Mouse (Mus musculus): ENCODE measurements at regions not wholly inside any gene's neighbourhood (a gene's known extent, or its start where the extent isn't known, plus 50 kb on each side); places are given as distances from the start of the nearest gene placed in this dataset.

DNA sequence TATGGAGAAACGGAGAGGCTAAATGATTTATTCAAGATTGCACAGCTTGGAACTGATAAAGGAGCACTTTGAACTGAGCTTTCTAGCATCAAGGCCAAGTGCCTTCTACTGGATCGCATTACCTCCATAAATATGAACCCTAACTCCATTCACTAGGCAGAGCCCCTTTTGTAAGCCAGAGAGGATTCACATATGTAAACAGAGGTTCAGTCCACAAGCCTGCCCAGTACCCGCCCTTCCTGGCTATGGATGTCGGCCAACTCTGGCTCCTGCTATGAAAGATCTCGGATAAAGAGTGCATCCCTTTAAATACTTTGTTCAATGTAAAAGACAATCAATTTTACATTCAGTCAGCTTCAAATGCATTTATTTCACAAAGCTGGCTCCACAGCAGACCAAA is 215.8 kb downstream of the Insig2 start:
- 38% methylated on average over 5 of the region's 5 CpGs for WGBS

GRCm38 (mm10) chr1:121123436-121123835 is 209.0 kb downstream of the Insig2 start:
- Histone ChIP-seq H3K4me3 (ENCODE audit: low read length) (no peak overlapping the region), H3K4me1 (replicated peaks; ENCODE audit: control insufficient read depth, insufficient read depth, low read length) (no peaks in the 10 kb centered on the region), H3K4me2 (ENCODE audit: low read depth, low read length) (no peak overlapping the region), H3K36me3 (ENCODE audit: control insufficient read depth, insufficient read depth, low read length) (no peaks in the 10 kb centered on the region), H3K27me3 (ENCODE audit: control insufficient read depth, insufficient read depth, low read depth, low read length) (no peaks in the 10 kb centered on the region), H3K9me3 (ENCODE audit: control insufficient read depth, low read length) (no peaks in the 10 kb centered on the region), H3K9ac (ENCODE audit: low read length) (no peak overlapping the region), H3K27ac (ENCODE audit: low read length) (no peak overlapping the region)
- no peak for ATAC-seq (ENCODE audit: low read depth)

More for the DNA sequence above, 215.8 kb downstream of the Insig2 start:
- no peak for ATAC-seq (ENCODE audit: low read depth)
- Histone ChIP-seq H3K27me3 (ENCODE audit: control insufficient read depth, insufficient read depth, low read depth, low read length) (no peaks in the 10 kb centered on the region), H3K4me1 (replicated peaks; ENCODE audit: control insufficient read depth, insufficient read depth, low read length) (no peaks in the 10 kb centered on the region), H3K36me3 (ENCODE audit: control insufficient read depth, insufficient read depth, low read length) (no peaks in the 10 kb centered on the region), H3K4me3 (ENCODE audit: low read length) (no peak overlapping the region), H3K27ac (ENCODE audit: low read length) (no peak overlapping the region), H3K4me2 (ENCODE audit: low read depth, low read length) (no peak overlapping the region), H3K9me3 (ENCODE audit: control insufficient read depth, low read length) (no peaks in the 10 kb centered on the region; the same call in 1 of the 2 replicates), H3K9ac (ENCODE audit: low read length) (no peak overlapping the region)

- H3K4me1 ChIP-seq (replicated peaks; ENCODE audit: control insufficient read depth, insufficient read depth, low read length), result no peaks in the 10 kb centered on the region
- 81% methylated on average over 4 of the region's 4 CpGs for WGBS
- H3K4me3 ChIP-seq (ENCODE audit: low read length), result no peak overlapping the region
- ATAC-seq (ENCODE audit: low read depth), result no peak
- H3K27ac ChIP-seq (ENCODE audit: low read length), result no peak overlapping the region
- H3K9ac ChIP-seq (ENCODE audit: low read length), result no peak overlapping the region
- no peaks in the 10 kb centered on the region for H3K27me3 ChIP-seq (ENCODE audit: control insufficient read depth, insufficient read depth, low read depth, low read length)
- no peak overlapping the region for H3K4me2 ChIP-seq (ENCODE audit: low read depth, low read length)
- no peaks in the 10 kb centered on the region for H3K36me3 ChIP-seq (ENCODE audit: control insufficient read depth, insufficient read depth, low read length)
- no peaks in the 10 kb centered on the region for H3K9me3 ChIP-seq (ENCODE audit: control insufficient read depth, low read length)
These were observed 196.1 kb downstream of the Insig2 start for GRCm38 (mm10) chr1:121136284-121136683.

DNA sequence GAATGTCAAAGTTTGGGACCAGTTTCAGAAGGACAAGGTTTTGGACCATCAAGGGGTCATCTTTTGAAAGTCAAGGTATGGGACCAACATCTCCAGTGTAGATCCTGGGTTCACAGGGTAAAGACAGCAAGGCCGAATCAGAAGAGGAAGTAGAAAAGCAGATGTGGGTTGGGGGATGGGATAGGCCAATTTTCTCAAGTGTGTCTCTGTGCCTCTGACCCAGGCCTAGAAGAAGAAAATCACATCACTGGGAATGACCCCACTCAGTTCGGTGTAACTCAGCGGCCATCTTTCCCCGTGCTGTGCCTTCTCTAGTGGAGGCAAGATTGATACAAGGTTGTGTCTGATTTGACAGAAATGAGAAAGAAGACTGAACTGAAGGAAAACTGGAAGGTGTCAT is 195.5 kb downstream of the Insig2 start:
- Histone ChIP-seq H3K4me2 (ENCODE audit: low read depth, low read length) (no peak overlapping the region), H3K36me3 (ENCODE audit: control insufficient read depth, insufficient read depth, low read length) (no peaks in the 10 kb centered on the region), H3K4me3 (ENCODE audit: low read length) (no peak overlapping the region), H3K9me3 (ENCODE audit: control insufficient read depth, low read length) (no peaks in the 10 kb centered on the region), H3K4me1 (replicated peaks; ENCODE audit: control insufficient read depth, insufficient read depth, low read length) (no peaks in the 10 kb centered on the region), H3K9ac (ENCODE audit: low read length) (no peak overlapping the region), H3K27ac (ENCODE audit: low read length) (no peak overlapping the region), H3K27me3 (ENCODE audit: control insufficient read depth, insufficient read depth, low read depth, low read length) (no peaks in the 10 kb centered on the region)
- no peak for ATAC-seq (ENCODE audit: low read depth)
- 90% methylated on average over 4 of the region's 4 CpGs for WGBS

GRCm38 (mm10) chr1:121144981-121145380 is 187.4 kb downstream of the Insig2 start:
- no peaks in the 10 kb centered on the region for H3K4me1 ChIP-seq (replicated peaks; ENCODE audit: control insufficient read depth, insufficient read depth, low read length)
- no peak overlapping the region for H3K9ac ChIP-seq (ENCODE audit: low read length)
- H3K27ac ChIP-seq (ENCODE audit: low read length), result no peak overlapping the region
- H3K4me2 ChIP-seq (ENCODE audit: low read depth, low read length), result no peak overlapping the region
- no peak for ATAC-seq (ENCODE audit: low read depth)
- H3K36me3 ChIP-seq (ENCODE audit: control insufficient read depth, insufficient read depth, low read length), result no peaks in the 10 kb centered on the region
- WGBS, result 67% methylated on average over 1 of the region's 1 CpGs
- H3K9me3 ChIP-seq (ENCODE audit: control insufficient read depth, low read length), result no peaks in the 10 kb centered on the region
- H3K4me3 ChIP-seq (ENCODE audit: low read length), result no peak overlapping the region
- H3K27me3 ChIP-seq (ENCODE audit: control insufficient read depth, insufficient read depth, low read depth, low read length), result no peaks in the 10 kb centered on the region

GRCm38 (mm10) chr1:121153476-121153875 is 178.9 kb downstream of the Insig2 start:
- Histone ChIP-seq H3K4me2 (ENCODE audit: low read depth, low read length) (no peak overlapping the region), H3K9ac (ENCODE audit: low read length) (no peak overlapping the region), H3K27ac (ENCODE audit: low read length) (no peak overlapping the region), H3K4me3 (ENCODE audit: low read length) (no peak overlapping the region), H3K4me1 (replicated peaks; ENCODE audit: control insufficient read depth, insufficient read depth, low read length) (no peaks in the 10 kb centered on the region), H3K9me3 (ENCODE audit: control insufficient read depth, low read length) (no peaks in the 10 kb centered on the region), H3K36me3 (ENCODE audit: control insufficient read depth, insufficient read depth, low read length) (no peaks in the 10 kb centered on the region), H3K27me3 (ENCODE audit: control insufficient read depth, insufficient read depth, low read depth, low read length) (no peaks in the 10 kb centered on the region)
- 68% methylated on average over 5 of the region's 5 CpGs for whole genome bisulfite sequencing
- no peak for ATAC-seq (ENCODE audit: low read depth)

DNA sequence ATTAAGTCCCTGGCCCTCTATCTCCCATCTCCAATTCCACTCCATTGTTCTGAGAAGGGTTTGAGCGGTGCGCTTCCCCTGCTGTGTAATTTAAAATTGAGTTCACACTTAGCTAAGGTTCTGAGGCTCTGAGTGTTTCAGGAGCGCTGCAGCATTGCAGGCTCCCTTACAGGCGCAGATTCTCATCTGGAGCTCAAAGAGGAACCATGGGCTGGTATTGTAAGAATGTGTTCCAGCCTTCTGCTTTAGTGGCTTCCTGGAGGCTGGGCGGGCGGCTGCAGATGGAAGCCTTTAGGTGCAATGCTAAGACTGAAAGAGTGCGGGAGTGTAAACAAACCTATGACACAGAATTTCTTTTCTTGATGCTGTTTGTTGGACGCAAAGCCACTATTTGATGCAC is 177.8 kb downstream of the Insig2 start:
- H3K36me3 ChIP-seq (ENCODE audit: control insufficient read depth, insufficient read depth, low read length), result no peaks in the 10 kb centered on the region
- H3K4me1 ChIP-seq (replicated peaks; ENCODE audit: control insufficient read depth, insufficient read depth, low read length), result no peaks in the 10 kb centered on the region
- H3K27me3 ChIP-seq (ENCODE audit: control insufficient read depth, insufficient read depth, low read depth, low read length), result no peaks in the 10 kb centered on the region
- no peak for ATAC-seq (ENCODE audit: low read depth)
- H3K4me2 ChIP-seq (ENCODE audit: low read depth, low read length), result no peak overlapping the region
- WGBS, result 33% methylated on average over 8 of the region's 8 CpGs
- H3K4me3 ChIP-seq (ENCODE audit: low read length), result no peak overlapping the region
- H3K9ac ChIP-seq (ENCODE audit: low read length), result no peak overlapping the region
- no peaks in the 10 kb centered on the region for H3K9me3 ChIP-seq (ENCODE audit: control insufficient read depth, low read length)
- H3K27ac ChIP-seq (ENCODE audit: low read length), result no peak overlapping the region

DNA sequence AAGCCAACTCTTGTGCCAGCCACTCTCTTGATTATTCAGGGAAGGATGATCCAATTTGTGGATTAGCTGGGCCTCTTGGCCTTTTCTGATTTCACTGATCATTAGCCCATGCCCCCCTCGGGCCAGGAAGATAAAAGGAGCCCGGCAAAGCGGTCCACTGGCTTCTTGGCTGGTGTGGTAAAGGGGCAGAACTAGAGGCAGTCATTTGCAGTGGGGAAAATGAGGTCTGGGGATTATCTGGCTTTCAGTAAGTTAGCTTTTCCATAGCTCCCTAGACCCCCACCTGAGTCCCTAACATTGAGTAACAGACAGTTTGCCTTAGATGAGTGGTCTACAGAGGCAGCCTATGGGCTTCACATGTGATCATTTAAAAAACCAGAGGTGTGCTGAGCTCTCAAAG is 163.7 kb downstream of the Insig2 start:
- Histone ChIP-seq H3K4me3 (ENCODE audit: low read length) (no peak overlapping the region), H3K4me1 (replicated peaks; ENCODE audit: control insufficient read depth, insufficient read depth, low read length) (no peaks in the 10 kb centered on the region)

GRCm38 (mm10) chr1:121176541-121176940 is 155.8 kb downstream of the Insig2 start:
- peaks cover 43% of the 10 kb centered on the region for H3K27me3 ChIP-seq (ENCODE audit: control insufficient read depth, insufficient read depth, low read depth, low read length)
- 0 out of 2 replicates have a peak, but pooled peaks cover 3% of the 10 kb centered on the region for H3K4me1 ChIP-seq (replicated peaks; ENCODE audit: control insufficient read depth, insufficient read depth, low read length)
- no peaks in the 10 kb centered on the region; the same call in 1 of the 2 replicates for H3K9me3 ChIP-seq (ENCODE audit: control insufficient read depth, low read length)
- 10% methylated on average over 3 of the region's 3 CpGs for WGBS
- ATAC-seq (ENCODE audit: low read depth), result no peak
- H3K27ac ChIP-seq (ENCODE audit: low read length), result no peak overlapping the region
- H3K4me2 ChIP-seq (ENCODE audit: low read depth, low read length), result no peak overlapping the region
- H3K4me3 ChIP-seq (ENCODE audit: low read length), result no peak overlapping the region
- no peak overlapping the region for H3K9ac ChIP-seq (ENCODE audit: low read length)
- no peaks in the 10 kb centered on the region for H3K36me3 ChIP-seq (ENCODE audit: control insufficient read depth, insufficient read depth, low read length)

More for the DNA sequence above, 163.7 kb downstream of the Insig2 start:
- no peaks in the 10 kb centered on the region for H3K9me3 ChIP-seq (ENCODE audit: control insufficient read depth, low read length)
- H3K27me3 ChIP-seq (ENCODE audit: control insufficient read depth, insufficient read depth, low read depth, low read length), result no peaks in the 10 kb centered on the region
- no peak overlapping the region for H3K9ac ChIP-seq (ENCODE audit: low read length)
- no peaks in the 10 kb centered on the region for H3K36me3 ChIP-seq (ENCODE audit: control insufficient read depth, insufficient read depth, low read length)
- no peak for ATAC-seq (ENCODE audit: low read depth)
- H3K4me2 ChIP-seq (ENCODE audit: low read depth, low read length), result no peak overlapping the region
- WGBS, result 35% methylated on average over 3 of the region's 3 CpGs
- no peak overlapping the region for H3K27ac ChIP-seq (ENCODE audit: low read length)
